Mouse (Mus musculus) hindbrain, embryonic 13.5 days (tissue): ENCODE data around the gene Ggt6. TPM values are rescaled to one million over a fixed set of nuclear protein-coding genes. Genes with fewer than 3 reads are reported as not detected.
"Not testable (repeated sequence)": the region's sequence is repeated elsewhere in the genome, so short reads cannot be mapped to it uniquely, and the experiment has no call there.

Source experiments
- ATAC-seq: fragments of 200-750 bp; cut with Nextera tagmentation; 2 replicates; pipeline ENCODE4 v1.8.0; 2017; ENCODE audit warnings: moderate TSS enrichment; ENCODE audit not compliant: low FRiP score
- H3K27ac ChIP-seq: fragments of 300-500 bp; sonication (generic); 2 replicates; pipeline ENCODE4 v1.5.1; 2015; ENCODE audit warnings: inconsistent platforms, mild to moderate bottlenecking, moderate library complexity
- H3K27me3 ChIP-seq: fragments of 300-500 bp; sonication (generic); 2 replicates; pipeline ENCODE4 v1.6.1; 2015; ENCODE audit warnings: mild to moderate bottlenecking, inconsistent platforms
- H3K36me3 ChIP-seq: fragments of 300-500 bp; sonication (generic); 2 replicates; pipeline ENCODE4 v1.6.1; 2015; ENCODE audit warnings: mild to moderate bottlenecking, inconsistent platforms
- H3K4me1 ChIP-seq: fragments of 300-500 bp; sonication (generic); replicated peaks from 2 replicates; pipeline ENCODE4 v1.6.1; 2015; ENCODE audit warnings: inconsistent platforms
- H3K4me2 ChIP-seq: fragments of 300-500 bp; sonication (generic); 2 replicates; pipeline ENCODE4 v1.6.1; 2015; ENCODE audit warnings: inconsistent platforms, mild to moderate bottlenecking, moderate library complexity
- H3K4me3 ChIP-seq: fragments of 300-500 bp; sonication (generic); 2 replicates; pipeline ENCODE4 v1.5.1; 2015; ENCODE audit warnings: mild to moderate bottlenecking, inconsistent platforms
- H3K9ac ChIP-seq: fragments of 300-500 bp; sonication (generic); 2 replicates; pipeline ENCODE4 v1.6.1; 2015; ENCODE audit warnings: mild to moderate bottlenecking, inconsistent platforms
- H3K9me3 ChIP-seq: fragments of 300-500 bp; sonication (generic); 2 replicates; pipeline ENCODE4 v1.6.1; 2016; ENCODE audit warnings: inconsistent platforms
- WGBS: fragments of 180-500 bp; shearing (Covaris S2); methylation state at CpG from one replicate; pipeline ENCODE4 v1.1.7; 2015; 5-methylcytosine and 5-hydroxymethylcytosine counted together
- polyA plus RNA-seq: library from polyadenylated mRNA; unstranded; fragments of >200 nt; fragmentation: Nextera tagmentation; extraction: Ambion mirVana; gene quantifications from 2 replicates; pipeline ENCODE4 v1.2.1, GENCODE M21; 2015

Gene Ggt6
- polyA plus RNA-seq, 1 experiment from 2014 or later: not detected

GRCm38 (mm10) chr11:72428694-72429093, 6.6 kb upstream of the Ggt6 start:
- ATAC-seq: no peak
- Histone ChIP-seq H3K27me3 (no peaks in the 10 kb centered on the region), H3K4me2 (no peak overlapping the region), H3K36me3 (no peaks in the 10 kb centered on the region), H3K4me1 (no peaks in the 10 kb centered on the region), H3K4me3 (no peak overlapping the region), H3K27ac (no peak overlapping the region), H3K9ac (no peak overlapping the region), H3K9me3 (no peaks in the 10 kb centered on the region; the same call in 1 of the 2 replicates)
- 2% methylated on average over 5 of the region's 5 CpGs for whole genome bisulfite sequencing

GRCm38 (mm10) chr11:72429288-72429690, 6.0 kb upstream of the Ggt6 start:
- Histone ChIP-seq H3K9ac (no peak overlapping the region), H3K4me2 (0 out of 2 replicates have a peak overlapping the region, but pooled peaks have one; percentile 25), H3K27ac (no peak overlapping the region), H3K36me3 (no peaks in the 10 kb centered on the region), H3K27me3 (no peaks in the 10 kb centered on the region), H3K9me3 (no peaks in the 10 kb centered on the region; the same call in 1 of the 2 replicates), H3K4me1 (no peaks in the 10 kb centered on the region), H3K4me3 (no peak overlapping the region)
- no peak for ATAC-seq
- WGBS: 47% methylated on average over 7 of the region's 7 CpGs

- H3K4me1 ChIP-seq, H3K9ac ChIP-seq, H3K27ac ChIP-seq, H3K4me2 ChIP-seq, H3K27me3 ChIP-seq, H3K4me3 ChIP-seq, ATAC-seq, H3K36me3 ChIP-seq, H3K9me3 ChIP-seq: not testable (repeated sequence)
- WGBS: 60% methylated on average over 9 of the region's 9 CpGs
Measured at GRCm38 (mm10) chr11:72430311-72431068, 4.8 kb upstream of the Ggt6 start.

DNA sequence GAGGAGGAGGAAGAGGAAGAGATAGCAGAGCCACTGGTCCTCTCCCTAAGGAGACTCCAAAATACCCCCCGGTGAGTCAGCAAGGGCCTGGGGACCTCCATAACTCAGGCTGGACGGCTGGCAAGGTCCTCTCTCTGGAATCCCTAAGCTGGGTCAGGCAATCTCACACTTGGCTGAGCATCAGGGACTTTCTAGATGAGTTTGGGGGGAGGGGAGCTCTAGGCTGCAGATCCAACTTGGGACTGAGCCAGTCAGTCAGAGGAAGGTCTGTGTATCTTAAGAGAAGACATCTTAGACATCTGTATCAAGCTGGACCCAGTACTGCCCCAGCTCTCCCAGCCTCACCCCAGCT, 344 bp downstream of the Ggt6 start:
- no peak overlapping the region for H3K9ac ChIP-seq
- WGBS: 47% methylated on average over 2 of the region's 2 CpGs
- 0 out of 2 replicates have a peak, but pooled peaks cover 3% of the 10 kb centered on the region for H3K4me1 ChIP-seq
- no peak overlapping the region for H3K4me3 ChIP-seq
- 0 out of 2 replicates have a peak, but pooled peaks cover 3% of the 10 kb centered on the region for H3K27me3 ChIP-seq
- H3K36me3 ChIP-seq: no peaks in the 10 kb centered on the region
- no peak overlapping the region for H3K4me2 ChIP-seq
- no peak for ATAC-seq
- H3K27ac ChIP-seq: no peak overlapping the region
- no peaks in the 10 kb centered on the region for H3K9me3 ChIP-seq

- Histone ChIP-seq H3K27me3 (0 out of 2 replicates have a peak, but pooled peaks cover 3% of the 10 kb centered on the region), H3K9me3 (no peaks in the 10 kb centered on the region), H3K4me3 (no peak overlapping the region), H3K9ac (no peak overlapping the region), H3K27ac (no peak overlapping the region), H3K4me2 (no peak overlapping the region), H3K4me1 (0 out of 2 replicates have a peak, but pooled peaks cover 3% of the 10 kb centered on the region), H3K36me3 (no peaks in the 10 kb centered on the region)
- no peak for ATAC-seq
- WGBS: 72% methylated on average over 5 of the region's 5 CpGs
Measured at GRCm38 (mm10) chr11:72436271-72436670, 945 bp downstream of the Ggt6 start.

- no peak overlapping the region for H3K4me3 ChIP-seq
- 76% methylated on average over 16 of the region's 16 CpGs for WGBS
- H3K9me3 ChIP-seq: no peaks in the 10 kb centered on the region
- H3K27me3 ChIP-seq: 0 out of 2 replicates have a peak, but pooled peaks cover 3% of the 10 kb centered on the region
- no peak overlapping the region for H3K9ac ChIP-seq
- no peak overlapping the region for H3K4me2 ChIP-seq
- peaks cover 8% of the 10 kb centered on the region for H3K4me1 ChIP-seq
- no peak for ATAC-seq
- no peaks in the 10 kb centered on the region for H3K36me3 ChIP-seq
- H3K27ac ChIP-seq: no peak overlapping the region
Measured at GRCm38 (mm10) chr11:72436756-72437650, 1.7 kb downstream of the Ggt6 start.

DNA sequence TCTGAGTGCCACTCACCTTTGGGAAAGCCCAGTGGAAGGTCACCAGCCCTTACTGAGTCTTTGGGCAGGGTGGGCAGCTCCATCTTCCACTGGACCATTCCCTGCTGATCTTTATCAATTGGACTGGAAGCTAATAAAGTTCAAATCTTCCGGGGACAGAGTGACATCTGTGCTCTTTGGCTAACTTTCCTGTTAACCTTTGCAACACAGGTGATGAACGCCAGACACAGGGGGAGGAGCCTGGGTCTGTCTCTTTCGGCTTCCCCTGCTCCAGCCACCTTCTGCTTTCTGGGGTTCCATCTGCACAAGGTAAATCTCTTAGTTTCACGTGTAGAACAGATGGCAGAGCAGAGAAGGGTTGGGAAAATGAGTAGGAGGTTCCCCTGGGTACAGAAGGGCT, 3.1 kb downstream of the Ggt6 start:
- H3K4me1 ChIP-seq: peaks cover 18% of the 10 kb centered on the region
- no peak overlapping the region for H3K4me2 ChIP-seq
- peaks cover 14% of the 10 kb centered on the region for H3K36me3 ChIP-seq
- no peak overlapping the region for H3K4me3 ChIP-seq
- H3K27ac ChIP-seq: no peak overlapping the region
- H3K9ac ChIP-seq: no peak overlapping the region
- H3K9me3 ChIP-seq: no peaks in the 10 kb centered on the region
- no peak for ATAC-seq
- H3K27me3 ChIP-seq: 0 out of 2 replicates have a peak, but pooled peaks cover 3% of the 10 kb centered on the region
- WGBS: 71% methylated on average over 4 of the region's 4 CpGs

DNA sequence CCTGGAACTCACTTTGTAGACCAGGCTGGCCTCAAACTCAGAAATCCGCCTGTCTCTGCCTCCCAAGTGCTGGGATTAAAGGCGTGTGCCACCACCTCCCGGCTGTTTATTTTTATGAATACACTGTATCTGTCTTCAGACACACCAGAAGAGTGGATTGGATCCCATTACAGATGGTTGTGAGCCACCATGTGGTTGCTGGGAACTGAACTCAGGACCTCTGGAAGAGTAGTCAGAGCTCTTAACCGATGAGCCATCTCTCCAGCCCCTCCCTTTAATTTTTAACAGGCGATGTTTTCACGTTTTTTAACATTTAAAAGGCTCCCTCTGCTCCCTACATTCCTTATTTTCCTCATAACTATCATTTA, 5.3 kb downstream of the Ggt6 start:
- Histone ChIP-seq H3K4me2 (peak overlapping the region; percentile 99), H3K9ac (peak overlapping the region; percentile 91), H3K27ac (peak overlapping the region; percentile 92), H3K4me3 (peak overlapping the region; percentile 96), H3K36me3 (peaks cover 36% of the 10 kb centered on the region), H3K4me1 (peaks cover 18% of the 10 kb centered on the region)
- ATAC-seq: peak; percentile 11; the same call in 1 of the 2 replicates
- not testable (repeated sequence) for H3K9me3 ChIP-seq, H3K27me3 ChIP-seq
- 47% methylated on average over 6 of the region's 6 CpGs for WGBS

DNA sequence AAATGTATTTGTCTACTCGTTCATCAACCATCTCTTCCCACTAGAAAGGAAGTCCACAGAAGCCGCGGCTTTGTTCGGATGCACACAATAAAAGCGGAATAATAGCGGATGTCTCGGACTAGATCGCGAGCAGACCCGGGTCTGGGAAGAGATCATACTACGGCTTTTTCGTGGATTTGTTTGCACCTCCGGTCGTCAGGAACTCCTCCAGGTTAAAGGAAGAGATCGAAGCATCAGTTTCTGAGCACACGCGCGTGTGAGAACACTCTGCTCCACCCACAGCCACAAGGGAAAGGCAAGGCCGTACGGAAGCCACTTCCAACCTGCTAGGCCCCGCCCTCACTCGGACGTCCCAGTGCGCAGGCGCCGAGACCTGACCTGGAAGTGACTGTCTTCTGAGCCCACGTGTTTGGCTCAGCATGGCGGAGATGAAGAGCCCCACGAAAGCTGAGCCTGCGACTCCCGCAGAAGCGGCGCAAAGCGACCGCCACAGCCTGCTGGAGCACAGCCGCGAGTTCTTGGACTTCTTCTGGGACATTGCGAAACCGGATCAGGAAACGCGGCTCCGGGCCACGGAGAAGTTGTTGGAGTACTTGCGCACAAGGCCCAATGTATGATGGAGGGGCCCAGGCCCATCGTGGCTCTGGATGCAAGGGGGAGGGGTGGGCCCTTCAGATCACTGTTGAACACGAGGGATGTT, 5.8 kb downstream of the Ggt6 start, which contains the start of gene Mybbp1a:
Gene Mybbp1a (plus strand): TSS at position 391 of the 700 bp plus-strand sequence.
- Histone ChIP-seq H3K4me3 (peak within 1 kb of the TSS; percentile 96), H3K27ac (peak within 1 kb of the TSS; percentile 92), H3K9me3 (no peaks in the 10 kb centered on the region), H3K27me3 (no peaks in the 10 kb centered on the region), H3K4me2 (peak within 1 kb of the TSS; percentile 99), H3K36me3 (peaks cover 41% of the 10 kb centered on the region), H3K9ac (peak within 1 kb of the TSS; percentile 91), H3K4me1 (peaks cover 14% of the 10 kb centered on the region)
- ATAC-seq: peak; percentile 92
- WGBS: under 1% methylated on average over 46 of the region's 46 CpGs

DNA sequence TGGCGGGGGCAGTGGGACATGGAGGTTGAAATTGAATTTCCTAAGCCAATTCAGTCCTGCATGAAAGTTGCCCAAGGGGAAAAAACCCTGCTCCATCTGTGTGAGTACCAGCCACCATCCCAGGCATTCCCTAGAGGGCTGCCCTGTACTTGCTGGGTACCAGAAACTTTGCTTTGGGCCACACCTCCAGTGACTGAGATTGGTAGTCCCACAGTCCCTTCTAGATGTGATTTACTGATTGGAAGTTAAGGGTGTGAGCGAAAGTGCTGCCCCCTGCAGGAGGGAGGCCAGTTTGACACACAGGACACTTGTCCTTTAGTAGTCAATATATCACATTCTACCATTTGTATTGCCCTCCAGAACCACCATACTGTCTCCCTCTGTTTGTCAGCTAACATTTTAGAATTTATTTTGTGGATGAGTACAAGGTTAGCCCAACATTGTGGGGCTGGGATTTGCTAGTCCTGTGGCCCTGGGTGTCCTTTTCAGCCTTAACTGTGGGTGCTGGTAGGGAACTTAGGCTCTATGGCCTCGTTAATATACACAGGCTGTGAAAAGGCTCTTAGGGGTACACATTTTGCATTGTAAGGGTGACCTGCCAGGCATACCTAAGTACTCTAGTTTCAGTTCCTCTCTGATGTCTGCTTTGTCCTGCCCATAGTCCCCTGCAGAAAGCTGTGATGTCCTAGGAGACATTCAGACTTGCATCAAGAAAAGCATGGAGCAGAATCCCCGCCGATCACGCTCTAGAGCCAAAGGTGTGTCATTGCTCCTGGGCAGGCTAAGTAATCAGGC, 11.2 kb downstream of the Ggt6 start:
- no peak overlapping the region for H3K27ac ChIP-seq
- H3K9ac ChIP-seq: no peak overlapping the region
- H3K4me1 ChIP-seq: peaks cover 14% of the 10 kb centered on the region
- no peak for ATAC-seq
- H3K27me3 ChIP-seq: no peaks in the 10 kb centered on the region
- H3K9me3 ChIP-seq: no peaks in the 10 kb centered on the region
- H3K36me3 ChIP-seq: peaks cover 95% of the 10 kb centered on the region
- WGBS: 91% methylated on average over 6 of the region's 6 CpGs
- no peak overlapping the region for H3K4me2 ChIP-seq
- H3K4me3 ChIP-seq: no peak overlapping the region

GRCm38 (mm10) chr11:72447475-72447874, 12.1 kb downstream of the Ggt6 start:
- ATAC-seq: no peak
- Histone ChIP-seq H3K9ac (no peak overlapping the region), H3K4me1 (peaks cover 5% of the 10 kb centered on the region), H3K27ac (no peak overlapping the region), H3K9me3 (no peaks in the 10 kb centered on the region), H3K36me3 (peaks cover 100% of the 10 kb centered on the region), H3K27me3 (no peaks in the 10 kb centered on the region), H3K4me3 (no peak overlapping the region), H3K4me2 (no peak overlapping the region)
- 89% methylated on average over 8 of the region's 8 CpGs for WGBS
